Mouse (Mus musculus) kidney, postnatal 0 days (tissue): ENCODE data around the gene Cyp3a13. TPM values are rescaled to one million over a fixed set of nuclear protein-coding genes. Genes with fewer than 3 reads are reported as not detected.
"Not testable (repeated sequence)": the region's sequence is repeated elsewhere in the genome, so short reads cannot be mapped to it uniquely, and the experiment has no call there.

Source experiments
- ATAC-seq: fragments of 200-750 bp; cut with Nextera tagmentation; replicated peaks from 2 replicates; pipeline ENCODE4 v1.8.0; 2017; ENCODE audit warnings: low read depth, moderate number of reproducible peaks, moderate TSS enrichment, moderate library complexity; ENCODE audit not compliant: low FRiP score
- DNase-seq: peaks from one replicate; pipeline ENCODE4 v3.0.0-alpha.2; 2016; ENCODE audit warnings: low spot score
- H3K27ac ChIP-seq: fragments of 300-500 bp; sonication (generic); 2 replicates; pipeline ENCODE4 v1.5.1; 2014; ENCODE audit warnings: mild to moderate bottlenecking
- H3K27me3 ChIP-seq: fragments of 300-500 bp; sonication (generic); 2 replicates; pipeline ENCODE4 v1.6.1; 2014; ENCODE audit warnings: low read length, mixed read lengths; ENCODE audit not compliant: insufficient read depth
- H3K36me3 ChIP-seq: fragments of 300-500 bp; sonication (generic); 2 replicates; pipeline ENCODE4 v1.6.1; 2014; ENCODE audit warnings: low read length, mixed read lengths; ENCODE audit not compliant: insufficient read depth
- H3K4me1 ChIP-seq: fragments of 300-500 bp; sonication (generic); replicated peaks from 2 replicates; pipeline ENCODE4 v1.6.1; 2014; ENCODE audit warnings: antibody characterized with exemption, low read length, mixed read lengths; ENCODE audit not compliant: insufficient read depth
- H3K4me2 ChIP-seq: fragments of 300-500 bp; sonication (generic); 2 replicates; pipeline ENCODE4 v1.6.1; 2014; ENCODE audit warnings: mild to moderate bottlenecking, low read length, moderate library complexity, mixed read lengths
- H3K4me3 ChIP-seq: fragments of 300-500 bp; sonication (generic); replicated peaks from 2 replicates; pipeline ENCODE4 v1.5.1; 2014; ENCODE audit warnings: low read depth, low read length
- H3K9ac ChIP-seq: fragments of 300-500 bp; sonication (generic); 2 replicates; pipeline ENCODE4 v1.6.1; 2014; ENCODE audit warnings: low read depth, low read length
- H3K9me3 ChIP-seq: fragments of 300-500 bp; sonication (generic); replicated peaks from 2 replicates; pipeline ENCODE4 v1.6.1; 2016; ENCODE audit warnings: low read length, inconsistent platforms, mixed read lengths
- CTCF ChIP-seq: IDR thresholded peaks from 2 replicates; pipeline ENCODE4 v1.5.1; 2016; ENCODE audit warnings: antibody characterized with exemption, low read depth, mild to moderate bottlenecking, moderate library complexity
- WGBS: fragments of 180-500 bp; shearing (Covaris S2); extraction: QIAGEN DNeasy Blood & Tissue Kit; methylation state at CpG from one replicate; pipeline ENCODE4 v1.1.7; 2014; 5-methylcytosine and 5-hydroxymethylcytosine counted together
- polyA plus RNA-seq: library from polyadenylated mRNA; unstranded; fragments of >200 nt; fragmentation: Nextera tagmentation; extraction: Ambion mirVana; gene quantifications from 2 replicates; pipeline ENCODE4 v1.2.1, GENCODE M21; 2015

Gene Cyp3a13
- polyA plus RNA-seq, 1 experiment from 2014 or later, result 0.20 TPM

GRCm38 (mm10) chr5:137940948-137941347 lies 19.5 kb upstream of the Cyp3a13 start:
- no peak for ATAC-seq
- WGBS, result 49% methylated on average over 4 of the region's 4 CpGs

GRCm38 (mm10) chr5:137937238-137937637 lies 15.8 kb upstream of the Cyp3a13 start:
- no peak for ATAC-seq
- no peaks in the 10 kb centered on the region for H3K9me3 ChIP-seq
- no peak overlapping the region for H3K4me3 ChIP-seq
- DNase-seq, result no peak
- H3K27me3 ChIP-seq, result no peaks in the 10 kb centered on the region
- no peak overlapping the region for H3K27ac ChIP-seq
- no peak overlapping the region for H3K4me2 ChIP-seq
- H3K4me1 ChIP-seq, result no peaks in the 10 kb centered on the region
- H3K36me3 ChIP-seq, result no peaks in the 10 kb centered on the region
- 66% methylated on average over 4 of the region's 4 CpGs for WGBS
- peak; percentile 31; the same call in 1 of the 2 replicates for TF ChIP-seq CTCF
- no peak overlapping the region for H3K9ac ChIP-seq

More at GRCm38 (mm10) chr5:137940948-137941347, 19.5 kb upstream of the Cyp3a13 start:
- TF ChIP-seq CTCF, result no peak
- no peak overlapping the region for H3K27ac ChIP-seq
- no peaks in the 10 kb centered on the region for H3K9me3 ChIP-seq
- H3K36me3 ChIP-seq, result no peaks in the 10 kb centered on the region
- H3K27me3 ChIP-seq, result no peaks in the 10 kb centered on the region
- no peak for DNase-seq
- H3K4me1 ChIP-seq, result no peaks in the 10 kb centered on the region
- H3K9ac ChIP-seq, result no peak overlapping the region
- H3K4me2 ChIP-seq, result no peak overlapping the region
- H3K4me3 ChIP-seq, result no peak overlapping the region

GRCm38 (mm10) chr5:137936486-137936885 lies 15.1 kb upstream of the Cyp3a13 start:
- DNase-seq (no peak), ATAC-seq (no peak)
- Histone ChIP-seq H3K36me3 (no peaks in the 10 kb centered on the region), H3K4me3 (no peak overlapping the region), H3K9me3 (no peaks in the 10 kb centered on the region), H3K4me2 (no peak overlapping the region), H3K4me1 (no peaks in the 10 kb centered on the region), H3K9ac (no peak overlapping the region), H3K27me3 (no peaks in the 10 kb centered on the region), H3K27ac (no peak overlapping the region)
- TF ChIP-seq CTCF, result no peak
- WGBS, result 84% methylated on average over 2 of the region's 2 CpGs

- 69% methylated on average over 2 of the region's 2 CpGs for WGBS
- not testable (repeated sequence) for H3K4me2 ChIP-seq, DNase-seq, H3K27ac ChIP-seq, H3K4me1 ChIP-seq, H3K4me3 ChIP-seq, ATAC-seq, H3K9ac ChIP-seq, H3K27me3 ChIP-seq, H3K36me3 ChIP-seq, H3K9me3 ChIP-seq
Measured at GRCm38 (mm10) chr5:137933934-137934333, 12.5 kb upstream of the Cyp3a13 start.

GRCm38 (mm10) chr5:137928439-137928838 lies 7.0 kb upstream of the Cyp3a13 start:
- ATAC-seq (no peak), DNase-seq (no peak)
- H3K4me1 ChIP-seq, result no peaks in the 10 kb centered on the region
- no peaks in the 10 kb centered on the region for H3K9me3 ChIP-seq
- no peak overlapping the region for H3K4me2 ChIP-seq
- no peak overlapping the region for H3K4me3 ChIP-seq
- no peak overlapping the region for H3K27ac ChIP-seq
- H3K9ac ChIP-seq, result no peak overlapping the region
- no peaks in the 10 kb centered on the region for H3K27me3 ChIP-seq
- no peaks in the 10 kb centered on the region for H3K36me3 ChIP-seq
- 76% methylated on average over 11 of the region's 11 CpGs for WGBS
- TF ChIP-seq CTCF, result no peak

- Histone ChIP-seq H3K4me2 (no peak overlapping the region), H3K9me3 (no peaks in the 10 kb centered on the region), H3K4me1 (no peaks in the 10 kb centered on the region), H3K9ac (no peak overlapping the region), H3K36me3 (no peaks in the 10 kb centered on the region), H3K4me3 (no peak overlapping the region), H3K27me3 (no peaks in the 10 kb centered on the region), H3K27ac (no peak overlapping the region)
- no peak for ATAC-seq
- no peak for TF ChIP-seq CTCF
- DNase-seq, result no peak
Measured at GRCm38 (mm10) chr5:137922171-137922570, 752 bp upstream of the Cyp3a13 start.

- H3K4me1 ChIP-seq, result no peaks in the 10 kb centered on the region
- DNase-seq (no peak), ATAC-seq (no peak)
- no peak for TF ChIP-seq CTCF
- no peaks in the 10 kb centered on the region for H3K36me3 ChIP-seq
- H3K9me3 ChIP-seq, result no peaks in the 10 kb centered on the region
- H3K27me3 ChIP-seq, result no peaks in the 10 kb centered on the region
- WGBS, result 63% methylated on average over 6 of the region's 6 CpGs
- H3K4me3 ChIP-seq, result no peak overlapping the region
- H3K27ac ChIP-seq, result no peak overlapping the region
- no peak overlapping the region for H3K9ac ChIP-seq
- no peak overlapping the region for H3K4me2 ChIP-seq
Measured at GRCm38 (mm10) chr5:137915550-137915949, 5.9 kb downstream of the Cyp3a13 start.
